Mouse (Mus musculus) megakaryocyte, embryonic 14.5 days (primary cell): ENCODE data around the gene Wdr62.

Source experiments
- FLI1 ChIP-seq: IDR thresholded peaks from 2 replicates; pipeline ENCODE4 v1.6.1; 2012; ENCODE audit warnings: low read length, inconsistent platforms, mixed read lengths
- GATA1 ChIP-seq: IDR thresholded peaks from 3 replicates; pipeline ENCODE4 v1.6.1; 2012; ENCODE audit warnings: mixed read lengths, low read length, inconsistent platforms, borderline replicate concordance

- no peak for TF ChIP-seq GATA1
- TF ChIP-seq FLI1 = no peak
Observed at GRCm38 (mm10) chr7:30194101-30194831, 86.0 kb downstream of the Wdr62 start.
